Mouse (Mus musculus) frontal cortex, adult 2 months (tissue): Measurements from ENCODE around the gene Foxn3. TPM values are rescaled to one million over a fixed set of nuclear protein-coding genes. Genes with fewer than 3 reads are reported as not detected.

Experiments used
- DNase-seq, 2 experiments: peaks; one replicate each; pipeline ENCODE4 v3.0.0; 2022; ENCODE audit warnings: low spot score in 1 of 2; ENCODE audit errors: extremely low spot score in 1 of 2
- polyA plus RNA-seq: library from polyadenylated mRNA; depleted of rRNA; stranded (reverse); fragments of >200 nt; gene quantifications from 2 replicates; pipeline ENCODE4 v1.2.3, GENCODE M21; 2012

Foxn3 gene
- polyA plus RNA-seq, 1 experiment: 23.6 TPM

- no peak for DNase-seq
Measured at GRCm38 (mm10) chr12:99237497-99237896, 325.9 kb downstream of the Foxn3 start.

- DNase-seq: no peak
Measured at GRCm38 (mm10) chr12:99234346-99234745, 329.0 kb downstream of the Foxn3 start.

- no peak for DNase-seq
Measured at GRCm38 (mm10) chr12:99233386-99233785, 330.0 kb downstream of the Foxn3 start.

GRCm38 (mm10) chr12:99232478-99232877 is 330.9 kb downstream of the Foxn3 start:
- no peak for DNase-seq

- no peak for DNase-seq
Measured at GRCm38 (mm10) chr12:99231321-99231720, 332.1 kb downstream of the Foxn3 start.

- DNase-seq: no peak
Measured at GRCm38 (mm10) chr12:99230783-99231048, 332.7 kb downstream of the Foxn3 start.

- no peak for DNase-seq
Measured at GRCm38 (mm10) chr12:99229973-99230782, 333.2 kb downstream of the Foxn3 start.

- DNase-seq: no peak
Measured at GRCm38 (mm10) chr12:99227313-99227952, 335.9 kb downstream of the Foxn3 start.

GRCm38 (mm10) chr12:99224863-99225603 is 338.3 kb downstream of the Foxn3 start:
- DNase-seq: peak; percentile 40 to 62

GRCm38 (mm10) chr12:99221087-99221846 is 342.1 kb downstream of the Foxn3 start:
- DNase-seq: no peak

- DNase-seq: peak in 1 of 2 experiments; percentile 64
Measured at GRCm38 (mm10) chr12:99220333-99220732, 343.0 kb downstream of the Foxn3 start.

GRCm38 (mm10) chr12:99219812-99220211 is 343.6 kb downstream of the Foxn3 start:
- no peak for DNase-seq

- DNase-seq: no peak
Measured at GRCm38 (mm10) chr12:99217145-99217698, 346.2 kb downstream of the Foxn3 start.

GRCm38 (mm10) chr12:99216341-99216761 is 347.0 kb downstream of the Foxn3 start:
- DNase-seq: no peak

GRCm38 (mm10) chr12:99215521-99216255 is 347.7 kb downstream of the Foxn3 start:
- DNase-seq: no peak

- DNase-seq: no peak
Measured at GRCm38 (mm10) chr12:99214098-99214497, 349.3 kb downstream of the Foxn3 start.

GRCm38 (mm10) chr12:99213218-99213617 is 350.2 kb downstream of the Foxn3 start:
- DNase-seq: no peak

- DNase-seq: no peak
Measured at GRCm38 (mm10) chr12:99209801-99210200, 353.6 kb downstream of the Foxn3 start.

GRCm38 (mm10) chr12:99208251-99208650 is 355.1 kb downstream of the Foxn3 start:
- DNase-seq: no peak
